Mouse (Mus musculus) urinary bladder, postnatal 25 days (tissue): Measurements from ENCODE around the gene Ddx6.

Source experiments
- DNase-seq: peaks from one replicate; pipeline ENCODE4 v3.0.0; 2022; ENCODE audit warnings: low spot score

Gene Ddx6

DNA sequence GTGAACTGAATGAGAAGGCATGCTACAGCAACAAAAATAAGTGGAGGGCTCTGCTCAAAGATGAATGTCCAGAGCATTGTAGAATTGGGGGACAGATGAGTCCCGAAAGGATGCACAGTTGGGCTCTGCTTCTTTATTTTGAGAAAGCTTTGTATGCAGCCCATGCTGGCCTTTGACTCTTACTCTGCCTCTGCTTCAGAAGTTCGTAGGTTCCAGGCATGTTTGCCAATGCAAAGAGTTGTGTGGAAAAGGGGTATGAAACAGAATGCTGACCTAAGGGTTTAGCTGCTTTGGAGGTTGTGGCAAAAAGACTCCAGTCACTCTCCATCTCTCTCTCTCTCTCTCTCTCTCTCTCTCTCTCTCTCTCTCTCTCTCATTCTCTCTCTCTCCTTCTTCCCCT, 36.9 kb downstream of the Ddx6 start:
- no peak for DNase-seq

DNA sequence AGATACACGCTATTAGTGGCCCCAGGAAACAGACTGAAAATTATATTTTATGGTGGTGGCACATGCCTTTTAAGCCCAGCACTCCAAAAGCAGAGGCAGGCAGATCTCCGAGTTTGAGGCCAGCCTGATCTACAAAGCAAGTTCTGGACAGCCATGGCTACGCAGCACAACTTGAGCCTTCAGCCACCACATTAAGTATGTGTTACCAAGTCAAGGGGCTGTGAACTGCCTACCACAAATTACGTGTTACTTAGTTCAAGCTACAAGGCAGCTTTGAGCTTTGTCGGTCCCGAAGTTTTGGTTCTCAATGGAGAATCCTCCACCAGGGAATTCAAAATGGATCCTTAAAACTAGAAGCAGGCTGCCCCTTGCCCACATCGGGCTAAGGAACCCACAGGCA, 38.4 kb downstream of the Ddx6 start:
- DNase-seq = no peak

DNA sequence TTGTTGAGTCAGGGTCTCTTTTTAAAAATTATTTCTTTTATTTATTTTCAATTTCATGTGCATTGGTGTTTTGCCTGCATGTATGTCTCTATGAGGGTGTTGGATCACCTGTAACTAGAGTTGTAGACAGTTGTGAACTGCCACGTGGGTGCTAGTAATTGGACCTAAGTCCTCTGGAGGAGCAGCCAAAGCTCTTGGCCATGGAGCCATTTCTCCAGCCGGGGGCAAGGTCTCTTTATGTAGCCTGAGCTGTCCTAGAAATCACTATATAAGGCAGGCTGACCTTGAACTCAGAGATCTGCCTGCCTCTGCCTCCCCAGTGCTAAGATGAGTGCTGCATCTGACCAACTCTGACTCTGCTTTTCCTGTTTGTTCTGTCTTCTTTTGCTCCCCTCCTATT, 39.5 kb downstream of the Ddx6 start:
- no peak for DNase-seq

DNA sequence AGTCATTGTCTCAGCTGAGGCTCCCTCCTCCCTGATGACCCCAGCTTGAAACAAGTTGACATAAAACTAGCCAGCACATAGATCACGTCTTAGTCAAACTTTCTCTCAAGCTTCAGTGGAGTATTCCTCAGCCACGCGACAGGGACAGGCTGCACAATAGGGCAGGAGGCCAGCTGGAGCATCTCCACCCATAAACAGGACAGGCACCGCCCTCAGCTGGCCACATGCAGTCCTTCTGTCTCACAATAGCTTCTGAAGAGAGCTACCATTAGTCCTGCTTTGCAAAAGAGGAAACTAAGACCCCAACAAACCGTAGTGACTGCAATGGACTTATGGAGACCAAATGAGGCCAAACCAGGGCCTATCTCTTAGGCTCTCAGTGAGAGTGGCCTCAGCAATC, 40.8 kb downstream of the Ddx6 start:
- DNase-seq = no peak

DNA sequence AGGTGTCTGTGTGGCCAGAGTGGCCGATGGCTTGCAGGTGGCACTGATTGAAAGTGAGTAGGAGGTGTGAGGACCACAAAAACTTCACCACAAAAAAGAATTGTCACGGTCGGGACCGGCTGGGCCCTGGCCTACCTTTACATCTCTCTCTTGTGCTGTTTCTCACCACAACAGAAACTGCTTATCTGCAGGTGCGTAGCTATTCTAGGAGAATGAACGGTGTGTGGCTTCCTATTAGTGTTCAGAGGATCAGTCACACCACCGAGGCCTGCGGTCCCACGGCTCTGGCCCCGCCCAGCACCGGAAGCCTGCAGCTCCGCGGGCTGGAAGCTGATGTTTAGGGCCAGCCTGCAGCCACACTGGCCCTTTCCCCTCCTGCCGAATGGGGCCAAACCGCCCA, 41.2 kb downstream of the Ddx6 start:
- no peak for DNase-seq

DNA sequence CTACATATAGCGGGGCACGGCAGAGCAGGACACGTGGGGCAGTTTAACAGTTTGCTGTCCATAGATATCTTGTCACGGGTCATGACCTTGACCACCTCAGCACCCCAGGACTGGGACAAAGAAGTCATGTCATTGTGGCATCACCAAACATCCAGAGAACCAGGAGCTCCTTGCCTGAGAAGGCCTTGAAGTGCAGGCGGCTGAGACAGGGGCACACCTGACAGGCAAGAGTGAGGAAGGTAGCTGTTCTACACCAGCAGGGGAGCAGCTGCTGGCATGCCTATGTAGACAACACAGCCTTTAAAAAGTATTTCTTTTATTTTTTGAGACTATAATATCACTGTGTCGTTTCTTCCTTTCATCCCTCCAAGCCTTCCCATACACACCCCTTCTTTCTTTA, 41.7 kb downstream of the Ddx6 start:
- no peak for DNase-seq

DNA sequence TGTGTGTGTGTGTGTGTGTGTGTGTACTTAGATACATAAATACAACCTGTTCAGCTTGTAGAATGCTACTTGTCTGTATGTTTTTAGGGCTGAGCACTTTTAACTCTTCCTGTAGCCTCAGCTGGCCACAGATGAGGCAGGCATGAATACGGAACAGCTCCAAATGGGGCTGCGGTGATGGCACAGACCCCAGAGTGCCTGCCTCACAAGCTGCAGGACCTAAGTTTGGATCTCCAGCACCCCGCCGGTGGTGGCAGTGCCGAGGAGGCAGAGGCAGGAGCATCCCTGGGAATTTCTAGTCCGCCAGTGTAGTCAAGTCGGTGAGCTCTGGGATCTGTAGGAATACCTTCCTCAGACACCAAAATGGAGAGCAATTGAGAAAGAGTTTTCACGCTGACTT, 42.3 kb downstream of the Ddx6 start:
- DNase-seq = no peak

DNA sequence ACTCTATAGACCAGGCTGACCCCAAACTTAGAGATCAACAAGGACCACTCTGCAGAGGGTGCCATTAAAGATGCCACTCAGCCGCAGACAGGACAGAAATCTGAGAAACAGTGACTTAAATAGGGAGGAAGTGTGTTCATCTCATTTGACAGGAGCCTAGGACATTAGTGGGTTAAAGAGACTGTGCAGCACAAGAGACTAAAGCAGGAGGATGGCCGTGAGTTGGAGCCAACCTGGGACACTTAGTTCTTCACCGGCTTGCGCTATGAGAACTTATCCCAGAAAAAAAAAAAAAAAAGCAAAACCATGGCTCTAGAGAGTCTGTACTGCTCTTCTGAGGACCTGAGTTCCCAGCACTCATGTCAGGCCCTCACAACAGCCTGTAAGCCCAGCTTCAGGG, 43.0 kb downstream of the Ddx6 start:
- DNase-seq = no peak

GRCm38 (mm10) chr9:44648881-44649281, 44.2 kb downstream of the Ddx6 start:
- DNase-seq = no peak

DNA sequence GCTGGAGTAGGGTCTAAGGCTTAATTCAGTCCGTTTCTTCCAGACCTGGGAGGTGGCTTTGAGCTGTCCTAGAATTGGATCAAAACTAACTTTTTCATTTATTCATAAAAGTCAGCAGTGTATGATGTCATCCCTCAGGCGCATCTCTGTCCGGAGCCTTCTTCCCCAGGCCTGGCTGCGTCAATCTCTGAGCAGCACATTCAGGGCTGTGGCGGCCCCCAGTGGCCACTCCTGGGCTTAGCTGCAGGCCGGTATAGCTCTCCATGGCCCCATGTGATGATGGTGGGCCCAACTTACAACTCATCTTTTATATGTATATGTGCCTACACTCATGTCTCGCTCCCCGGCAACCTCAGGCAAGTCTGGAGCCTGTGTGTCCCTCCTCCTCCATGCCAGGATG, 47.3 kb downstream of the Ddx6 start:
- peak; percentile 67 for DNase-seq

DNA sequence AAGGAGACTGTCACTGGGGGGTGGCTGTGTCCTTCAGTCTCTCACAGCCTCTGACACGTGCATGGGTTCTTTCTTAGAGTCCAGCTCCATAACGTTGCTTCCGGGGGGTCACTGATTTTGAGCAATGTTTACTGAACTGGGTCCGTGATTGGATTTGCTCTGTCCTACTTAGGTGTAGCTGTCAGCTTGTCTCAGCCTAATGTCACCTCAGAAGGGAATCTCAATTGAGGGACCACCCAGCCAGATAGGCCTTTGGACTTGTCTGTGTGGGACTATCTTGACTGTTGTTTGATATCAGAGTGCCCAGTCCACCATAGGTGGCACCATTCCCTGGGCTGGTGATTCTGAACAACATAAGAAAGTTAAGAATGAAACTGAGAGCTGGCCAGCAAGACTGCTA, 49.2 kb downstream of the Ddx6 start:
- DNase-seq = no peak

DNA sequence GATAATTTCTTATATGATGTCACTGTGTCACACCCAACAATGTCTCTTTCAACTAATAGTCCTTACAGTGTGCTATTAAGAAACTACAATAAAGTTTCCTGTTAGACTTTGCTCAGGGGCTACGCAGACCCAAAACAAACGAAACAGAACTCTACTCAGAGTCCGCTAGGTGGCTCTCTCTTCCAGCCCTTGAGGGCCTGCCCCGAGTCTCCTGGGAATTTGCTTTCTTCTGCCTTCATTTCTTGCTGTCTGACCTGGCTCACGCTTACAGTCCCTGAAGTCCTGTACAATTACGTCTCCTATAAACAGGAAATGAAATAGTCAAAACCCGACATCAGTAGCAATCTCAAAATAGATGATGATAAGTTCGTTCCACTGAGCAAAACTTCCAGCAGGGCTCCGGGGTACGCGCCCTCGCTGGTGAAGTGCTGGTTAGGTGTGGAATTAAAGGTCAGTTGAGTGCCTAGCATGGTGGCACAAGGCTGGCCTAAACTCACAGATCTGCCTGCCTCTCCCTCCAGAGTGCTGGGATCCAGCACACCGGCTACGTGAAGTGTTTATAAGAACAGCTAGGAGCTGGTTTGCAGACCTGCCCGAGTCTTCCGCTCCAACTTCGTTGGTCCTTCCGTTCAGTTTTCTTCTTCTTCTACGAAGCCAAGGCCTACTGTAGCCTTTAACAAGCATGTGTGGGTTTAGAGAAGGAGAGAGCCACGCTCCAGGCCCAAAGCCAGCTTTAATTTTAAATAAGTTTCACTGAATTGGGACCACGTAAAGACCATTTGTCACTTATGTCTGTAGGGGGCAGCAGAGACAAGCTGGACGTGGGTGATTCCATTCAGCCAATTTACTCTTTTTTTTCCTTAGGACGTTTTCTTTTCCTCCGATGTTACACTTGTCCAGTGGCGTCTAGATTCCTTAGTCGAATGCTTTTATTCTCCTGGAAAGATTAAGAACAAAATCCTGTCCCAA, 50.7 kb downstream of the Ddx6 start:
- DNase-seq = peak; percentile 41

GRCm38 (mm10) chr9:44663706-44664105, 59.0 kb downstream of the Ddx6 start:
- DNase-seq = no peak

DNA sequence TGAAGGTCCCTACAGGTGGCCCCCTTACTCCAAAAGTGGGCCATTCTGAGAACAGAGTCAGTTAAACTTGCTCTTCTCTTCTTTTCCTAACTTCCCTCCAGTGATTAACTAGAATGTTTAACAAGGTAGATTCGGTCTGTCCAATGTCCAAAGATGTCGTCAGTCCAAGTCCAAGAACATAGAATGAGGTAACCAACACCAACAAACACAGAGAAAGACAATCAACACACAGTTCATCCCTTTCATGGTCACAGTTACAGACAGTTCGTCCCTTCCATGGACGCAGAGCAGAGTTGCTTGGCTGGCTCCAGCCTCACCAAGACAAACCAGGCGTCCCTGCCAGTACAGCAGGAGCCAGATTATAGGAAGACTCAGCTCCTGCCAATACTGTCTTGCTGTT, 66.7 kb downstream of the Ddx6 start:
- DNase-seq = no peak

DNA sequence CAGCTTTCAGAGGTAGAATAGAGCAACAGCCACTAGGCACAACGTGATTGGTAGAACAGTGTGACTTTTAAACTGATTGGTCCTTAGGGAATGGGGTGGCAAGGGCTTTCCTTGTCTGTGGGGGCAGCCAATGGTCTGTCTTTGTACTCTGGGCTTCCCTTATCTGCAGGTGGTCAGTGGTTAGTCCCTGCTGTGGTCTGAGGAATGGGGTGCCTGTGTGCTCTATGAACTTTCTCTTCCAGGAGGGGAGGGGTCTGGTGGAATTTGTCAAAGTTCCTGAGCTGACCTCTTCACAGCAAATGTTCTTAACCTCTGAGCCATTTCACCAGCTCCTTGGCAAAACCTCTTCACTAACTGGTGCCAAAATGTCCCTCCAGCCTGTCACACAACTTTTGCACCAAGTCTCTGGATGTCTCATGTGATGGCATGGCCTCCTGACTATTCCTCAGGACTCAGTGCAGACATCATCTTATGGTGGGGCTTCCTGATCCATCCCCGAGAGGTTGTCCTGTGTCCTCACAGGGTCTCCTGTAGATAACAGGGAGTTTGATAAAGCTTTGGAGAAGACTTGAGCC, 67.7 kb downstream of the Ddx6 start:
- DNase-seq = no peak

- no peak for DNase-seq
Observed at GRCm38 (mm10) chr9:44673005-44673404, 68.3 kb downstream of the Ddx6 start, which contains the start of gene Treh. TSS of gene Treh (plus strand) at chr9:44673233.

DNA sequence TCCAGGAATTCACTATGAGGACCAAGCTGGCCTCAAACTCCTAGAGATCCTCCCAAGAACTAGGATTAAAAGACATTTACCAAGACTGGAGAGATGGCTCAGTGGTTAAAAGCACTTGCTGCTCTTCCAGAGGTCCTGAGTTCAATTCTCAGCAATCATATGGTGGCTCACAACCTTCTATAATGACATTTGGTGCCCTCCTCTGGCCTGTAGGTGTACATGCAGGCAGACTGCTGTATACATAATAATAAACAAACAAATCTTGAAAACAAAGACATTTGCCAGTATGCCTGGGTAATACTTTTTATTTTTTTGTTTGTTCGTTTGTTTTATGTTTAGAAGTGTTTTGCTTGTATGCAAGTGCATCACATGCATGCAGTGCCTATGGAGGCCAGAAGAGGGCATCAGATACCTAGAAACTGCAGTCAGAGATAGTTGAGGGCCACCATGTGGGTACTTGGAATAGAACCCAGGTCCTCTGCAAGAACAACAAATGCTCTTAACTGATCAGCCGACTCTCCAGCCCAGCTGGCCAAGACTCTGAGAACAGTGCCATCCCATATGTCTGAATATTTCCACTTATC, 73.7 kb downstream of the Ddx6 start:
- DNase-seq = no peak

DNA sequence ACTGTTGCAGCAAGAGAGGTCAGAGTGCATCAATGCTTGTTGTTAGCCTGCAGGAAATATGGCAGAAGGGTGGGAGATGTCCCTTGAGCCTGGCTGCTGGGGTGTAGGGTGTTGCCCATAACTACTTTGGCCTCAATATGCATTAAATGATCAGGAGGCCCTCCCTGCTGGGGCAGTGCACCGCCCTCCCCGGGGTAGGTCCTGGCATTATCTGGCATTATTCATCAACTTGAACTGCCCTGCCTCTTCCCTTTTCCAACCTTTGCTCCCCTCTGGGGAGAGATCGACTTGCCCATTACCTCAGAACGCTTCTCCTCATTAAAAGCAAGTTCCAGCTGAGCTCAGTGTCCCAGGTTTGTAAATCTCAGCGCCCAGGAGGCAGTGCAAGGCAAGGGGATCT, 74.9 kb downstream of the Ddx6 start:
- DNase-seq = no peak

DNA sequence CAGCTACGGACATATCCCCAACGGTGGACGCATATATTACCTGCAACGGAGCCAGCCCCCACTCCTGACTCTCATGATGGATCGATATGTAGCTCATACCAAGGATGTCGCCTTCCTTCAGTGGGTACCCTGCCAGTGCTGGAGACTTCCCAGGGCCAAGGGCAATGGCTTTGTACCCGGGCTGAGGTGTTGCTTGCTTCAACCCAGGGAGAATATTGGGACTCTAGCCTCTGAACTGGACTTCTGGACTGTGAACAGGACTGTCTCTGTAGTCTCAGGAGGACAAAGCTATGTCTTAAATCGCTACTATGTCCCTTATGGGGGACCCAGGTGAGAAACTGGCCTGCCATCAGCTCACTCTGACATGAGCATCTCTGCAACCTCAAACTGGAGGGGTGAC, 78.4 kb downstream of the Ddx6 start:
- DNase-seq = no peak

DNA sequence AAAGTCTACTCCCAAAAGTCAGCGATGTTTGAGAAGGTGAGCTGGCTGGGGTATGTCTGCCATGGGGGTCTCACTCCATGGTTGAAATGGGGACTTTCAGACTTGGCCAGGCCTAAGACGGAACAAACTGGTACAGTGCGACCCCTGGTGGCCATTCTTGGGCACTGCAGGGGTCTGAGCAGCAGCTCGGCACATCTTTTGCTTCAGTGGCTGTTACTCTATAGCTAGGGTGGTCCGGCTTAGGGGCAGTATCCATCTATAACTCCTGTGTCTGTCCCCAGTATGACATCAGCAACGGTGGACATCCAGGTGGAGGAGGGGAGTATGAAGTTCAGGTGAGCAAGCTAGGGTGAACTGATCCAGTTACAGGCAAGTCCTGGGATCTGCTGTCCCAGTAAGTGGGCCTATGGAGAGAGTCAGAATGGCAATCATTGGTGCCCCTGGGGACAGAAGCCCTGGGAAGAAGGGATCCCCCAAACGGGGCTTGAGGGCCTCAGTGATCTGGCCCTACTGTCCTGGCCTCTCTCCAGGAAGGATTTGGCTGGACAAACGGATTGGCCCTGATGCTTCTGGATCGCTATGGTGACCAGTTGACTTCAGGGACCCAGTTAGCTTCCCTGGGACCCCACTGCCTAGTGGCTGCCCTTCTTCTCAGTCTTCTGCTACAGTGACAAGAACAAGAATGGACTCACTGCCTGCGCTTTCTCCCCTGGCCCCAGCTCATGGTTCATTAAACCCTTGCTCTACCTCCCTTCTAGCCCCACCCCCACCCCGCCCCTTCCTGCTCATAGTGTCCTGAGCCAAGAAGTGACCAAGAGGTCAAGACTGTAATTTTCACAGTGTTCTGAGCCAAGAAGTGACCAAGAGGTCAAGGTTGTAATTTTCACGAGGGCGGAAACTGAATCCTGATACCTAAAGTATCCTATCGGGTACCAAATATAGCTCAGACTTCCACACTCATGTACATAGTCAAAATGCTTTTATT, 80.9 kb downstream of the Ddx6 start:
- DNase-seq = peak; percentile 66

DNA sequence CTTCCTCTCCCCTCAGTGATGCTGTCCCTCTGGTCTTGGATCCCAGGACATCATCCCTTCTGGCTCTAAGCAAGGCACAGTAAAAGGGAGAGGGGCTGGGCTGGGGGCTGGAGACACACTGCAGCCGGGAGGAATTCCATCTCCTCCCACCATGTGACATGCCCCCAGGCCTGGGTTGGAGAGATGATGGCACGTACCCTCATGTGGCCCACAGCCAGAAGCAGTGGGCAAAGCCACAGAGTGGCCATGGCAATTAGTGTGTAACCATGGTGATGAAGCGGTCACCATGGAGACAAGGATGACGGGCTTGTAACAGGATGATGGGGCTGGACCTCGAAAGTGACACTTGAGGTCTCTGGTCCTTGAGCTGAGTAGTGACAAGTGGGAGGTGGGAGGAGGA, 81.9 kb downstream of the Ddx6 start:
- DNase-seq = no peak

DNA sequence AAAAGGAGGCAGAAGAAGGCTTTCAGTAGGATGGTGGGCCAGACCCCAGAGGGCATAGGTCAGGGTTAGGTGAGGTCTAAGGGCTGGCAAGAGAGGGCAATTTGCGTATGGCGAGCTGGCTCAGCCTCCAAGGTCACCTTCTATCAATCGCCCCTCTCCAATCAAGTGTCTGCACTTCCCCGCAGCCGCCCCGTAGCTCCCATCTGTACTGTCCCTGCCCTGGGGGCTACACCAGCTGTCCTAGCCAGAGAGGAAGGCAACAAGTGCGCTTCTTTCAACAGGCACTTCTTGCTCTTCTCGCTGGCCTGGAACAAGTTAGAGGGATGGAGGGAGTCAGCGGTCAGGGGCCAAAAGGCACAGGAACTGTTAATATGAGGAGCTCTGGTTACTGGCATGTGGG, 83.3 kb downstream of the Ddx6 start:
- DNase-seq = no peak
